Mouse (Mus musculus): ENCODE data around the gene Gm20708.

DNA sequence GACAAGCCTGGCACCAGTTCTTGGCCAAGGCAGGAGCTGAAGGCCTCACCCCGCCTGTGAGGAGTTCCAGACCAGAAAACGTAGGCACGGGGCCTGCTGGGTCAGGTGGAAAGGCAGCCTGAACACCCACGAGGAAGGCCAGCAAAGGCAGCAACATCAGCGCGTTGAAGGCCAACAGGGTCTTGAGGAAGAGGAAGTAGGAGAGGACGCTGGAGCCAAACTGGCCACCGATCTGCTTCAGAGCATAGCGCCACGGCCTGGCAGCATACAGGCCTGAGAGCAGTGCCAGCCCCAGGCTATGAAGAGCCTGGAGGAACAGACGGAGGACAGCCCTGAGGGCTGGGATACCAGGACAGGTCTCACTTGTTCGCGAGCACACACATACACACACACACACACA is 33.9 kb upstream of the Gm20708 start:
- TF ChIP-seq CTCF (IDR thresholded peaks at IDR 0.05; ENCODE audit: low read depth) (0 out of 2 replicates have a peak, but pooled peaks have one; percentile 12), EP300 (IDR thresholded peaks at IDR 0.05; ENCODE audit: low read depth) (no peak)
